Mouse (Mus musculus): ENCODE data around the gene Rasgrp3.
"Not testable (repeated sequence)": the region's sequence is repeated elsewhere in the genome, so short reads cannot be mapped to it uniquely, and the experiment has no call there.

The Rasgrp3 gene

GRCm38 (mm10) chr17:75435599-75435998 is at the start of gene Rasgrp3:
Gene Rasgrp3 (plus strand): TSS chr17:75435896.
- DNase-seq: no peak

- DNase-seq: no peak
These were observed 47.3 kb upstream of the Rasgrp3 start for GRCm38 (mm10) chr17:75388402-75388801.

- no peak for DNase-seq
These were observed 45.6 kb upstream of the Rasgrp3 start for GRCm38 (mm10) chr17:75390142-75390541.

GRCm38 (mm10) chr17:75391429-75392192 is 44.1 kb upstream of the Rasgrp3 start:
- DNase-seq: no peak

GRCm38 (mm10) chr17:75406405-75406804 is 29.3 kb upstream of the Rasgrp3 start:
- DNase-seq: no peak

- no peak for DNase-seq
These were observed 18.8 kb upstream of the Rasgrp3 start for GRCm38 (mm10) chr17:75416861-75417260.

- no peak for DNase-seq
These were observed 1.5 kb upstream of the Rasgrp3 start for GRCm38 (mm10) chr17:75434152-75434551.

GRCm38 (mm10) chr17:75434871-75435270 is 825 bp upstream of the Rasgrp3 start:
- DNase-seq: no peak

GRCm38 (mm10) chr17:75436095-75436494 is 399 bp downstream of the Rasgrp3 start:
- DNase-seq: no peak

GRCm38 (mm10) chr17:75436819-75437218 is 1.1 kb downstream of the Rasgrp3 start:
- no peak for DNase-seq

- no peak for DNase-seq
These were observed 1.6 kb downstream of the Rasgrp3 start for GRCm38 (mm10) chr17:75437239-75437750.

GRCm38 (mm10) chr17:75438162-75438561 is 2.5 kb downstream of the Rasgrp3 start:
- DNase-seq: no peak

- DNase-seq: no peak
These were observed 3.4 kb downstream of the Rasgrp3 start for GRCm38 (mm10) chr17:75439062-75439461.

GRCm38 (mm10) chr17:75440619-75441018 is 4.9 kb downstream of the Rasgrp3 start:
- DNase-seq: no peak

GRCm38 (mm10) chr17:75441260-75441830 is 5.6 kb downstream of the Rasgrp3 start:
- no peak for DNase-seq

- no peak for DNase-seq
These were observed 6.7 kb downstream of the Rasgrp3 start for GRCm38 (mm10) chr17:75442352-75442751.

GRCm38 (mm10) chr17:75443064-75443621 is 7.4 kb downstream of the Rasgrp3 start:
- DNase-seq: peak; percentile 39

GRCm38 (mm10) chr17:75448257-75448656 is 12.6 kb downstream of the Rasgrp3 start:
- no peak for DNase-seq

- DNase-seq: no peak
These were observed 13.3 kb downstream of the Rasgrp3 start for GRCm38 (mm10) chr17:75449022-75449421.

- DNase-seq: no peak
These were observed 16.6 kb downstream of the Rasgrp3 start for GRCm38 (mm10) chr17:75452313-75452712.

- DNase-seq: no peak
These were observed 17.9 kb downstream of the Rasgrp3 start for GRCm38 (mm10) chr17:75453639-75454038.

GRCm38 (mm10) chr17:75456096-75456495 is 20.4 kb downstream of the Rasgrp3 start:
- DNase-seq: not testable (repeated sequence)

GRCm38 (mm10) chr17:75460621-75461020 is 24.9 kb downstream of the Rasgrp3 start:
- no peak for DNase-seq

- no peak for DNase-seq
These were observed 26.1 kb downstream of the Rasgrp3 start for GRCm38 (mm10) chr17:75461771-75462170.

Measured in right cerebral cortex, postnatal 25 days (tissue).